Mouse (Mus musculus) thymus, adult 2 months (tissue): ENCODE data around the gene Trafd1. TPM values are rescaled to one million over a fixed set of nuclear protein-coding genes. Genes with fewer than 3 reads are reported as not detected.
A peak's percentile ranks its signal among the peaks of the same experiment; 100 is the strongest.

Source experiments
- DNase-seq: peaks from one replicate; pipeline ENCODE4 v3.0.0; 2021
- H3K27ac ChIP-seq: fragments of 200-500 bp; 2 replicates; pipeline ENCODE4 v1.5.1; 2012; ENCODE audit warnings: low read length, control low read depth; ENCODE audit not compliant: control insufficient read depth, insufficient read depth
- H3K27me3 ChIP-seq: fragments of 200-500 bp; 2 replicates; pipeline ENCODE4 v1.6.1; 2012; ENCODE audit warnings: mild to moderate bottlenecking, low read length, moderate library complexity, mixed read lengths; ENCODE audit not compliant: control insufficient read depth, insufficient read depth
- H3K36me3 ChIP-seq: fragments of 200-500 bp; 2 replicates; pipeline ENCODE4 v1.6.1; 2012; ENCODE audit warnings: mild to moderate bottlenecking, low read length, moderate library complexity; ENCODE audit not compliant: control insufficient read depth, insufficient read depth
- H3K4me1 ChIP-seq: fragments of 200-500 bp; replicated peaks from 2 replicates; pipeline ENCODE4 v1.6.1; 2012; ENCODE audit warnings: low read length; ENCODE audit not compliant: control insufficient read depth, insufficient read depth
- H3K4me3 ChIP-seq: fragments of 200-500 bp; 2 replicates; pipeline ENCODE4 v1.5.1; 2012; ENCODE audit warnings: mild to moderate bottlenecking, low read length, control low read depth, moderate library complexity; ENCODE audit not compliant: control insufficient read depth, insufficient read depth
- CTCF ChIP-seq: fragments of 200-500 bp; IDR thresholded peaks from 2 replicates; pipeline ENCODE4 v1.5.1; 2012; ENCODE audit warnings: mild to moderate bottlenecking, control low read depth, low read length, moderate library complexity, borderline replicate concordance; ENCODE audit not compliant: control insufficient read depth, poor library complexity, insufficient read depth; ENCODE audit errors: extremely low read depth
- POLR2A ChIP-seq: fragments of 200-500 bp; IDR thresholded peaks from 2 replicates; pipeline ENCODE4 v1.6.1; 2012; ENCODE audit warnings: mild to moderate bottlenecking, low read length, control low read depth, moderate library complexity; ENCODE audit not compliant: control insufficient read depth, poor library complexity, insufficient read depth; ENCODE audit errors: extremely low read depth
- WGBS: fragments of 180-500 bp; shearing (Covaris S2); methylation state at CpG from one replicate; pipeline ENCODE4 v1.1.7; 2018; 5-methylcytosine and 5-hydroxymethylcytosine counted together
- polyA plus RNA-seq: library from polyadenylated mRNA; depleted of rRNA; stranded (reverse); fragments of >200 nt; gene quantifications from 2 replicates; pipeline ENCODE4 v1.2.3, GENCODE M21; 2012; rRNA removed

Gene Trafd1
- 95.3 and 117 TPM in 2 replicates for polyA plus RNA-seq

- Histone ChIP-seq H3K4me1 (0 out of 2 replicates have a peak, but pooled peaks cover 2% of the 10 kb centered on the region), H3K27ac (peak within 1 kb of the TSS; percentile 41), H3K4me3 (peak within 1 kb of the TSS; percentile 95), H3K36me3 (no peaks in the 10 kb centered on the region), H3K27me3 (no peaks in the 10 kb centered on the region)
- no peak for TF ChIP-seq POLR2A
- TF ChIP-seq CTCF, result no peak
- DNase-seq, result peak; percentile 87
- under 1% methylated on average over 35 of the region's 45 CpGs for WGBS
Measured at GRCm38 (mm10) chr5:121385461-121386119, at the start of gene Trafd1. TSS of gene Trafd1 (minus strand) at chr5:121385632.

GRCm38 (mm10) chr5:121428954-121429353 is 43.5 kb upstream of the Trafd1 start:
- Histone ChIP-seq H3K4me1 (no peaks in the 10 kb centered on the region), H3K4me3 (no peak overlapping the region), H3K27ac (no peak overlapping the region), H3K27me3 (no peaks in the 10 kb centered on the region), H3K36me3 (peaks cover 89% of the 10 kb centered on the region)
- TF ChIP-seq POLR2A (no peak), CTCF (no peak)
- no peak for DNase-seq
- 96% methylated on average over 3 of the region's 3 CpGs for WGBS

GRCm38 (mm10) chr5:121423297-121423696 is 37.9 kb upstream of the Trafd1 start:
- H3K36me3 ChIP-seq, result peaks cover 75% of the 10 kb centered on the region
- no peak for DNase-seq

GRCm38 (mm10) chr5:121422787-121423186 is 37.4 kb upstream of the Trafd1 start:
- no peak overlapping the region for H3K4me3 ChIP-seq
- H3K27me3 ChIP-seq, result no peaks in the 10 kb centered on the region
- WGBS, result over 99% methylated on average over 6 of the region's 6 CpGs

More at GRCm38 (mm10) chr5:121423297-121423696, 37.9 kb upstream of the Trafd1 start:
- 95% methylated on average over 10 of the region's 10 CpGs for WGBS
- Histone ChIP-seq H3K27ac (no peak overlapping the region), H3K4me3 (no peak overlapping the region), H3K4me1 (no peaks in the 10 kb centered on the region), H3K27me3 (no peaks in the 10 kb centered on the region)
- TF ChIP-seq CTCF (no peak), POLR2A (no peak)

GRCm38 (mm10) chr5:121420721-121421120 is 35.3 kb upstream of the Trafd1 start:
- Histone ChIP-seq H3K4me1 (no peaks in the 10 kb centered on the region), H3K27ac (no peak overlapping the region), H3K4me3 (no peak overlapping the region), H3K36me3 (peaks cover 78% of the 10 kb centered on the region), H3K27me3 (no peaks in the 10 kb centered on the region)
- no peak for TF ChIP-seq POLR2A
- TF ChIP-seq CTCF, result no peak
- WGBS, result 97% methylated on average over 9 of the region's 9 CpGs
- no peak for DNase-seq

More at GRCm38 (mm10) chr5:121422787-121423186, 37.4 kb upstream of the Trafd1 start:
- TF ChIP-seq CTCF (no peak), POLR2A (no peak)
- Histone ChIP-seq H3K27ac (no peak overlapping the region), H3K36me3 (peaks cover 76% of the 10 kb centered on the region), H3K4me1 (no peaks in the 10 kb centered on the region)
- no peak for DNase-seq

- 95% methylated on average over 4 of the region's 4 CpGs for WGBS
- Histone ChIP-seq H3K4me1 (no peaks in the 10 kb centered on the region), H3K27ac (no peak overlapping the region), H3K27me3 (no peaks in the 10 kb centered on the region), H3K36me3 (peaks cover 55% of the 10 kb centered on the region), H3K4me3 (no peak overlapping the region)
- no peak for DNase-seq
- TF ChIP-seq POLR2A (no peak), CTCF (no peak)
Measured at GRCm38 (mm10) chr5:121410975-121411374, 25.5 kb upstream of the Trafd1 start.
